Mouse (Mus musculus) limb, embryonic 10.5 days (tissue): Measurements from ENCODE around the gene Acr. TPM values are rescaled to one million over a fixed set of nuclear protein-coding genes. Genes with fewer than 3 reads are reported as not detected.
A peak's percentile ranks its signal among the peaks of the same experiment; 100 is the strongest.

ENCODE experiments used
- DNase-seq: peaks from one replicate; pipeline ENCODE4 v3.0.0-alpha.2; 2017; ENCODE audit warnings: low spot score
- H3K27ac ChIP-seq: fragments of 300-500 bp; sonication (generic); 2 replicates; pipeline ENCODE4 v1.5.1; 2016; ENCODE audit warnings: mild to moderate bottlenecking
- H3K27me3 ChIP-seq: fragments of 300-500 bp; sonication (generic); 2 replicates; pipeline ENCODE4 v1.6.1; 2016; ENCODE audit warnings: low read depth, mild to moderate bottlenecking; ENCODE audit not compliant: poor library complexity, severe bottlenecking
- H3K36me3 ChIP-seq: fragments of 300-500 bp; sonication (generic); 2 replicates; pipeline ENCODE4 v1.6.1; 2016; ENCODE audit warnings: mild to moderate bottlenecking, moderate library complexity
- H3K4me1 ChIP-seq: fragments of 300-500 bp; sonication (generic); 2 replicates; pipeline ENCODE4 v1.6.1; 2016
- H3K4me3 ChIP-seq: fragments of 300-500 bp; sonication (generic); 2 replicates; pipeline ENCODE4 v1.5.1; 2016; ENCODE audit warnings: mild to moderate bottlenecking, moderate library complexity
- H3K9me3 ChIP-seq: fragments of 300-500 bp; sonication (generic); replicated peaks from 2 replicates; pipeline ENCODE4 v1.6.1; 2016; ENCODE audit warnings: mild to moderate bottlenecking
- WGBS: fragments of 180-500 bp; shearing (Covaris S2); methylation state at CpG from one replicate; pipeline ENCODE4 v1.1.7; 2016; 5-methylcytosine and 5-hydroxymethylcytosine counted together
- polyA plus RNA-seq: library from polyadenylated mRNA; unstranded; fragments of >200 nt; fragmentation: Nextera tagmentation; extraction: Ambion mirVana; gene quantifications from 2 replicates; pipeline ENCODE4 v1.2.1, GENCODE M21; 2016

Acr gene
- polyA plus RNA-seq, 1 experiment from 2014 or later = not detected

DNA sequence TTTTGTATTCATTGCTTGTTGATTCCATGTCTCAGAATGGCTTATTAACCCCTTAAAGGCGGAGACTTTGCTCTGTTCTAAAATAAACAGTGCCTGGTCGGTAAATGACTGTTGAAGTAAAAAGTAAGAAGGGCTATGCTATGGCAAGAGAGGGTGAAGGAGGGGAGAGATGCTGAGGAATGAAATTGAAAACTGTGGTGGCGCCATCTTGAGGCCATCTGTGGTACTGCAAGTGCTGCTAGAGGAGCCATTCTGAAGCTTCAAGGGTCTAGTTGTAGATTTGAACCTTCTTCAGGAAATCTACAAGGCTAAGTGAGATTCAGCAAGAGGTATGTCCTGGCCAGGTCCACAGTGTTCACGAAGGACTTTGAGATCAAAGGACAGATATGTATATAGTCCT, 37.8 kb upstream of the Acr start:
- H3K36me3 ChIP-seq = 0 out of 2 replicates have a peak, but pooled peaks cover 2% of the 10 kb centered on the region
- 5% methylated on average over 4 of the region's 4 CpGs for WGBS
- peaks cover 26% of the 10 kb centered on the region for H3K27me3 ChIP-seq
- no peak overlapping the region for H3K4me3 ChIP-seq
- peaks cover 15% of the 10 kb centered on the region for H3K4me1 ChIP-seq
- DNase-seq = peak; percentile 85
- H3K27ac ChIP-seq = no peak overlapping the region
- no peaks in the 10 kb centered on the region for H3K9me3 ChIP-seq

DNA sequence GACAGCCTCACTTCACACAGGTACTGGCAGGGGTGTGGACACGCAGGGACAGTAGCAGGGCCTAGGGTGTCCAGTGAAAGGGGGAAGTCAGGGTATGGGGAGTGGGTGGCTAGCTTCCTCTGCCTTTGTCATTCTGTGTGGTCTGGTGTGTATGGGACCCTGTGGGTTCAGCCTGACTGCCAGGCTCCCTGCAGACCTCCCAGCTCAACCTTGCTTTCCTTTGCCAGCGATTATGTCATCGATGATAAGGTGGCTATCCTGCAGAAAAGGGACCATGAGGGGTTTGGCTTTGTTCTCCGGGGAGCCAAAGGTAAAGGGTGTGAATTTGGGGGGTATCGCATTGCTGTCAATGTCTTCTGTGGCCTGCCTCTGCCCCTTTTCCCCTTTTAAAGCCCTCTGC, 36.7 kb upstream of the Acr start:
- H3K4me1 ChIP-seq = peaks cover 15% of the 10 kb centered on the region
- DNase-seq = no peak
- no peak overlapping the region for H3K4me3 ChIP-seq
- H3K27me3 ChIP-seq = peaks cover 20% of the 10 kb centered on the region
- no peaks in the 10 kb centered on the region for H3K9me3 ChIP-seq
- H3K27ac ChIP-seq = no peak overlapping the region
- H3K36me3 ChIP-seq = 0 out of 2 replicates have a peak, but pooled peaks cover 2% of the 10 kb centered on the region
- 93% methylated on average over 5 of the region's 5 CpGs for whole genome bisulfite sequencing

DNA sequence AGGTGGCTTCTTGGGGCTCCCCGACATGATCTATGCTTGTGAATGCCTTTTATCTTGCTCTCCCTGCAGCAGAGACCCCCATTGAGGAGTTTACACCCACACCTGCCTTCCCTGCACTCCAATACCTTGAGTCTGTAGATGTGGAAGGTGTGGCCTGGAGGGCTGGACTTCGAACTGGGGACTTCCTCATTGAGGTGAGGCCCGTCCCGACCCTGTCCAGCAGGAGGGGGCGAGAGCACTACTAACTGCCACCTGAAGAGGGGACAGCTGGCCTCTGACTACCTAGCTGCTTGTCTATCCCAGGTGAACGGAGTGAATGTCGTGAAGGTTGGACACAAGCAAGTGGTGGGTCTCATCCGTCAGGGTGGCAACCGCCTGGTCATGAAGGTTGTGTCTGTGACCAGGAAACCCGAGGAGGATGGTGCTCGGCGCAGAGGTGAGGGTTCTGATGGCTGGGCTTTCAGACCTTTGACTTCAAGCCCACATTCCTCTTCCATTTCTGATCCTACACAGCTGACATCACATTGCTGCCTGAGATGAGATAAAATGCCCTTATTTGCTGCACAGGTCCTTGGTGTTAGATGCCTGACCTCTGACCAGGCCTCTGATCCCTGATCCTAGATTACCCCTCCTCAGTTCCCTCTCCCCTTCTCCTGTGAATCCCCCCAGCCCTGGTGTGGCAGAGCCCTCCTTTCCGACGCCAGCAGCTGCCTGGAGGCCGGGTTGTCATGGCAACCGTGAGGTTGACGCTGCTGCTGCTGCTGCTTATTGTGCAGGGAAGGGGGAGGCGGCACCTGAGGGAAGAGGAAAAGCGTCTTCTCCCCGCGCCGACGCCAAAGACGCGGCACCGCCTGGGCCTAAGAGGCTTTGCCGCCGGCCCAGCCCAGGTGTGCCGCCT, 35.9 kb upstream of the Acr start:
- Histone ChIP-seq H3K36me3 (0 out of 2 replicates have a peak, but pooled peaks cover 2% of the 10 kb centered on the region), H3K9me3 (no peaks in the 10 kb centered on the region), H3K27me3 (peaks cover 20% of the 10 kb centered on the region), H3K27ac (peak overlapping the region; percentile 74), H3K4me3 (peak overlapping the region; percentile 45), H3K4me1 (peaks cover 15% of the 10 kb centered on the region)
- DNase-seq = peak; percentile 84
- 25% methylated on average over 29 of the region's 29 CpGs for WGBS

DNA sequence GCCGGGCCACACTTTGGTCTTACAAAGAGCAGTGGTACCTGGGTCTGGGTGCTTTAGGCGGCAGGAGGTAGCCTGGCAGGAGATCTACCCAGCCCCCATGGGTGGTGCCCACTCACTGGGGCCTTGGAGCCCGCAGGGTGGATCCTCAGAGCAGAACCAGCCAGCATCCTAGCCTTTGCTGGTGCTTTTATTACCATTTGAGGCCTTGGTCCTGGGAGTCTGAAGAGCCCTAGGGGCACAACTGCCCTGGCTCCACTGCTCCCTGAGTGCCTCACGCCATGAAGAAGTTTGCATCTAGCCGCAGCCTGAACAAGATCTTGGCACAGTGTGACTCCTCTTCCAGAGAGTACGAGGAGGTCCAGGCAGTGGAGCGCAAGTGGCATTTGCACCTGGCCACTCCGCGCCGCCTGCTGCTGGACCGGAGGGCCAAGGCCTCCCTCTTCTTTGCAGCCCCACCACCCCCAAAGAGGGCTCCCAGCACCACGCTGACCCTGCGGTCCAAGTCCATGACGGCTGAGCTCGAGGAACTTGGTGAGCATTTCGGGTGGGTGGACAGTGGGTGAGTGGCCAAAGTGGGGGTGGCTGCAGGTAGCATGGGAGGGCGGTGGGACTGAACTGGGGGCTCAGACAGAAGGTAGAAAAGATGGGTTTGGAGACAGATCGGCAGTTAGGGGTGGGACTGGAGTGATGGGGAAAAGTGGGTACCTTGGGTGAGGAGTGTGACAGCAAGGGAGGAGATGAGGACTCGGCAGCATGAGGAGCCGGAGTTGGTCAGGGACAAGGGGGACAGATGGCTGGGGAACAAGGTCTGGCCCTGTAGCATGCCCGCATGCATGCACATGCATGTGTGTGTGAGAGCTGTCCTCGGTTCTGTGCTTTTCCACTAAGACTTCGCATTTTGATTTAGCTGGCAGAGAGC, 34.9 kb upstream of the Acr start:
- Histone ChIP-seq H3K27ac (peak overlapping the region; percentile 74), H3K36me3 (0 out of 2 replicates have a peak, but pooled peaks cover 2% of the 10 kb centered on the region), H3K4me3 (peak overlapping the region; percentile 45), H3K9me3 (no peaks in the 10 kb centered on the region), H3K4me1 (peaks cover 15% of the 10 kb centered on the region), H3K27me3 (peaks cover 20% of the 10 kb centered on the region)
- WGBS = 77% methylated on average over 23 of the region's 23 CpGs
- no peak for DNase-seq

DNA sequence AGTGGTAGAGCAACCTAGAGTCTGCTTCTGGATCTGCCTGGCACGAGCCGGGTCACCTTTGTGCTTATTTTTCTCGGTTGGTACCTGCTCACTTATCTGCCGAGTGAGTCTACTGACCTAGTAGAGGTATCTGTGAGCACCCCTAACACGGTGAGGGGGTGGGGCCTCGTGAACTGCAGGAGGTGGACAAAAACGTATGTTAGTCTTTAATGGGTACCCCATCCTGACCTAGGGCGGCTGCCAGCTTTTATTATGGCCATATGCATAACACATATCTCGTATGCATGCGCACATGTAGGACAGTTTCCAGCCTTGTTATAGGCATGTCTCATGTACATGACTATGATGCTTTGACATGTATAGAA, 34.3 kb upstream of the Acr start:
- no peak overlapping the region for H3K27ac ChIP-seq

DNA sequence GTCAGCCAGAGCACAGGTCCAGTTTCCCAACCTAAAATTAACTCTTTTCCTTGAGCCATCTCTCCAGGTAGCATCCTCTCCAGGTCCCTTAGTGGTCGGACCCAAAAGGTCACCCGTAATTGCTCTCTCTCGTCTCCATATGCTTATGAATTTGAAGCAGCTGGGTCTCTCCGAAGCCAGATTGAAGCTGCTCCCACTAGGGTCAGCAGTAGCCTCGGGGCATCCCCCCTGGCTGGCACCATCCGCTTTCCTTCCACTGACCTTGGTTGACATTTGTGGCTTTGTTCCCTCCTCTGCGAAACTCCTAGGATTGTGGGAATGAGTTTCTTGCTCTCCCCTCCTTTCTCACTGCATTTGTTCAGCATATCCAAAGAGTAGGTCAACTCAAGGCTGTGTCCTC, 24.0 kb upstream of the Acr start:
- Histone ChIP-seq H3K27me3 (peaks cover 38% of the 10 kb centered on the region), H3K9me3 (no peaks in the 10 kb centered on the region), H3K4me3 (no peak overlapping the region), H3K27ac (no peak overlapping the region), H3K4me1 (peaks cover 19% of the 10 kb centered on the region), H3K36me3 (peaks cover 41% of the 10 kb centered on the region)
- 84% methylated on average over 7 of the region's 7 CpGs for WGBS
- DNase-seq = no peak

More for the DNA sequence above, 34.3 kb upstream of the Acr start:
- 91% methylated on average over 10 of the region's 10 CpGs for WGBS
- Histone ChIP-seq H3K4me3 (no peak overlapping the region), H3K4me1 (peaks cover 15% of the 10 kb centered on the region), H3K36me3 (0 out of 2 replicates have a peak, but pooled peaks cover 2% of the 10 kb centered on the region), H3K27me3 (peaks cover 20% of the 10 kb centered on the region), H3K9me3 (no peaks in the 10 kb centered on the region)
- no peak for DNase-seq

DNA sequence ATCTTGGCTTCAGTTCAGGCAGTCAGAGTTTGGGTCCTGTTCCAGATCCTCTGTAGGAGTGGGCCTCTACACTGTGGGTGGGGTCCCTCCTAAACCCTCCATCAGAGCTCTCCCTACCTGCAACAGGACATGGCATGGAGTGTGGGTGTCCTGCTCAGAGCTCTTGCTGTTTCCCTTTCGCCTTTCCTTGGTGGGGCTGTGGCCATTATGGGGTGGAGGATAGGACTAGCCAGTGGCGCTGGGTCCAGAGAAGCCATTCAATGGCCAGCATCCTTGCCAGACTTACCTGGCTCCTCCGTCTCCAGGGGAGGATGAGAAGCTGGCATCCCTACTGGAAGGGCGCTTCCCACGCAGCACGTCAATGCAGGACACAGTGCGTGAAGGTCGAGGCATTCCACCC, 20.8 kb upstream of the Acr start:
- Histone ChIP-seq H3K27ac (0 out of 2 replicates have a peak overlapping the region, but pooled peaks have one; percentile 63), H3K36me3 (peaks cover 50% of the 10 kb centered on the region), H3K4me3 (peak overlapping the region; percentile 51), H3K27me3 (peaks cover 48% of the 10 kb centered on the region), H3K9me3 (no peaks in the 10 kb centered on the region), H3K4me1 (peaks cover 19% of the 10 kb centered on the region)
- 50% methylated on average over 8 of the region's 8 CpGs for WGBS
- no peak for DNase-seq

DNA sequence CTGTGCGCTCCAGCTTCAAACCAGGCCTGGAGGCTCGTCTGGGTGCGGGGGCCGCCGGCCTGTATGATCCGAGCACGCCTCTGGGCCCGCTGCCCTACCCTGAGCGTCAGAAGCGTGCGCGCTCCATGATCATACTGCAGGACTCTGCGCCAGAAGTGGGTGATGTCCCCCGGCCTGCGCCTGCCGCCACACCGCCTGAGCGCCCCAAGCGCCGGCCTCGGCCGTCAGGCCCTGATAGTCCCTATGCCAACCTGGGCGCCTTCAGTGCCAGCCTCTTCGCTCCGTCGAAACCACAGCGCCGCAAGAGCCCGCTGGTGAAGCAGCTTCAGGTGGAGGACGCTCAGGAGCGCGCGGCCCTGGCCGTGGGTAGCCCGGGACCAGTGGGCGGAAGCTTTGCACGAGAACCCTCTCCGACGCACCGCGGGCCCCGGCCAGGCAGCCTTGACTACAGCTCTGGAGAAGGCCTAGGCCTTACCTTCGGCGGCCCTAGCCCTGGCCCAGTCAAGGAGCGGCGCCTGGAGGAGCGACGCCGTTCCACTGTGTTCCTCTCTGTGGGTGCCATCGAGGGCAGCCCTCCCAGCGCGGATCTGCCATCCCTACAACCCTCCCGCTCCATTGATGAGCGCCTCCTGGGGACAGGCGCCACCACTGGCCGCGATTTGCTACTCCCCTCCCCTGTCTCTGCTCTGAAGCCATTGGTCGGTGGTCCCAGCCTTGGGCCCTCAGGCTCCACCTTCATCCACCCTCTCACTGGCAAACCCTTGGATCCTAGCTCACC, 20.1 kb upstream of the Acr start:
- Histone ChIP-seq H3K9me3 (no peaks in the 10 kb centered on the region), H3K4me1 (peaks cover 19% of the 10 kb centered on the region), H3K36me3 (peaks cover 48% of the 10 kb centered on the region), H3K4me3 (peak overlapping the region; percentile 51), H3K27me3 (peaks cover 48% of the 10 kb centered on the region), H3K27ac (peak overlapping the region; percentile 63)
- DNase-seq = peak; percentile 75
- 7% methylated on average over 58 of the region's 58 CpGs for WGBS

DNA sequence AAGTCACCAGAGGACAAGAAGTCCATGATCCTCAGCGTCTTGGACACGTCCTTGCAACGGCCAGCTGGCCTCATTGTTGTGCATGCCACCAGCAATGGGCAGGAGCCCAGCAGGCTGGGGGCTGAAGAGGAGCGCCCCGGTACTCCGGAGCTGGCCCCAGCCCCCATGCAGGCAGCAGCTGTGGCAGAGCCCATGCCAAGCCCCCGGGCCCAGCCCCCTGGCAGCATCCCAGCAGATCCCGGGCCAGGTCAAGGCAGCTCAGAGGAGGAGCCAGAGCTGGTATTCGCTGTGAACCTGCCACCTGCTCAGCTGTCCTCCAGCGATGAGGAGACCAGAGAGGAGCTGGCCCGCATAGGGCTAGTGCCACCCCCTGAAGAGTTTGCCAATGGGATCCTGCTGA, 19.3 kb upstream of the Acr start:
- no peak for DNase-seq
- peaks cover 41% of the 10 kb centered on the region for H3K36me3 ChIP-seq
- 40% methylated on average over 11 of the region's 11 CpGs for WGBS
- H3K4me3 ChIP-seq = peak overlapping the region; percentile 51
- H3K9me3 ChIP-seq = no peaks in the 10 kb centered on the region
- H3K27me3 ChIP-seq = peaks cover 48% of the 10 kb centered on the region
- peaks cover 19% of the 10 kb centered on the region for H3K4me1 ChIP-seq
- peak overlapping the region; percentile 30; the same call in 1 of the 2 replicates for H3K27ac ChIP-seq

DNA sequence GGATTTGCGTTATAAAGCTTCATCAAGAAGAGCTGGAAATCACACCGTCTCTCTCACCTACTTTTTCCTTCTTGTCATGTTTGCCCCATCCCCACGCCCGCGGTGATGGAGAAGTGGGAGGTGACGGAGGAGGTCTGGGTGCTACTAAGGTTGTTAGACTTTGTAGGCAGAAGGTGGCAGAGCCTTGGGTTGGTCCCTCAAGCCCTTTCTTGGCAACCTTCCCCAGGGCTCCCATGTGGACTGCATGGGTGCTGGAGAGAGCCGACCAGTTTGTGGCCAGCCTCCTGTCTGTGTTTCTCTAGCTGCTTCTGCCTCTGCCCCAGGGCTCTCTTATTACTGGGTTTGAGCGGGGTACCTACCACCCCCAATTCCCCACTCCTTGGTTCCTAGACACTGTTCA, 17.6 kb upstream of the Acr start:
- Histone ChIP-seq H3K4me1 (peaks cover 19% of the 10 kb centered on the region), H3K27me3 (peaks cover 60% of the 10 kb centered on the region), H3K4me3 (no peak overlapping the region), H3K27ac (no peak overlapping the region), H3K36me3 (peaks cover 30% of the 10 kb centered on the region), H3K9me3 (no peaks in the 10 kb centered on the region)
- WGBS = 86% methylated on average over 8 of the region's 8 CpGs
- no peak for DNase-seq

DNA sequence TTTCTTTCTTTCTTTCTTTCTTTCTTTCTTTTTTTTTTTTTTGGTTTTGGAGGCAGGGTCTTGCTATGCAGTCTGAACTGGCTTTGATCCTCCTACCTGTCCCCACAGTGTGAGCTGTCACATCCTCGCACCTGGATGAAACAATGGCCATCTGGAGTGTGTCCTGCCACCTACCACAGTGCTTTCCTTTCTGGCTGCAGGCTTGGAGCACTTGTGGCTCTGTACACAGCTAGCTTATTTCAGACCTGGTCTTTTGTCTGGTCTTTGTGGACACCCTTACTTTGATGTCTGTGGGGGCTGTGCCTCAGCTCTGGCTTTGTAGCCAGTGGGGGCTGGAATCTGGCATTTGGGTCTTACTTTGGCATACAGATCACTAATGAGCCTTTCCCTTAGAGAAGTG, 16.4 kb upstream of the Acr start:
- Histone ChIP-seq H3K27me3 (peaks cover 62% of the 10 kb centered on the region), H3K4me1 (peaks cover 25% of the 10 kb centered on the region), H3K27ac (no peak overlapping the region), H3K4me3 (no peak overlapping the region), H3K9me3 (no peaks in the 10 kb centered on the region), H3K36me3 (peaks cover 20% of the 10 kb centered on the region)
- DNase-seq = no peak
- WGBS = 81% methylated on average over 1 of the region's 1 CpGs

DNA sequence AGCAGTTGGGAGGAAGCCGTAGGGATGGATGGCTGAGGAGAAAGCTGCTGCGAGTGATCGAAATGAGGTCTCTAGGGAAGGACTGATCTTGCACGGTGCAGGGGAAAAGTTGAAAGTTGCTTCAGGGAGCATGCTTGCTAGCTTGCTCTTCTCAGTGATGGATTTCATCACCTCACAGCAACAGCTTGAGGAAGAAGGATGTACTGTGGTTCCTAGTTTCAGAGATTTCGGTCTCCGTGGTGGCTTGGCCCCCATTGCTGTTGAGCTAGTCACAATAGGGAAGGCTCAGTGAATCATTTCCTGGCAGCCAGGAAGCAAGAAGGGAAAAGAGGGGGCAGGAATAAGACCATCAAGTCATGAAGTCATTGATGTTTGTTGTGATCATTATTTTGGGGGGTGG, 12.5 kb upstream of the Acr start:
- peaks cover 3% of the 10 kb centered on the region; the same call in 1 of the 2 replicates for H3K36me3 ChIP-seq
- H3K4me3 ChIP-seq = no peak overlapping the region
- H3K27me3 ChIP-seq = peaks cover 60% of the 10 kb centered on the region
- 93% methylated on average over 6 of the region's 6 CpGs for WGBS
- peaks cover 30% of the 10 kb centered on the region for H3K4me1 ChIP-seq
- no peak overlapping the region for H3K27ac ChIP-seq
- H3K9me3 ChIP-seq = no peaks in the 10 kb centered on the region
- DNase-seq = no peak
